Mouse (Mus musculus) megakaryocyte, embryonic 14.5 days (primary cell): Measurements from ENCODE around the gene Prpf3.

Experiments used
- FLI1 ChIP-seq: IDR thresholded peaks from 2 replicates; pipeline ENCODE4 v1.6.1; 2012; ENCODE audit warnings: low read length, inconsistent platforms, mixed read lengths
- GATA1 ChIP-seq: IDR thresholded peaks from 3 replicates; pipeline ENCODE4 v1.6.1; 2012; ENCODE audit warnings: mixed read lengths, low read length, inconsistent platforms, borderline replicate concordance

DNA sequence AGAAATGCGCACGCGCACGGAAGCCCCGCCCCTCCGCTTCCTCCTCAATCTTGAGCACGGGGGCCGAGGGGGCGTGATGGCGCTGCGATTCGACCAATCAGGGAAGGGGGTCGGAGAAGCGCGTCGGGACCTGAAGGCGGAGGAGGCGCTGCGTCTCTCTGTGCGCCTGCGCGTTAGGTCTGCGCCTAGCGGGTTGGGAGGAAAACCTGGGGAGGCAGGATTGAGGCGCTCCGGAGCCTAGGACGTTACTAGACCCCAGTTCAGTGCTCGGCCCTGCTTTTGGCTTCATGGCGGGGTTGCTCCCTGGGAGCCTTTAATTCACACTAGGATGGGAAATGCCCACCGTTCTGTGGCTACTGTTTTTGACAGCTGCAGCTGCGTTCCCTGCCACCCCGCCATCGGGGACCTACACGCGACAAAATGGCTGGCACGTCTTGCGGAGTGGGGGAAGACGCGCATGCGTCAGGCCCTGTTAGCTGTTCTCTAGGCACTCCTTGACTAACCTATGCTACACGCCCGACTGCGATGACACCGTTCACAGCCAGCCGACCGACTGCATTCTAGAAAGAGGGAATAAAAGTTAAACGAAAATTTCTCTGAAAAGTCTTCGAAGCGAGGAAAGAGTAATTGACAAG, 36.2 kb downstream of the Prpf3 start:
- TF ChIP-seq GATA1 (no peak), FLI1 (no peak)
